Mouse (Mus musculus): ENCODE measurements around the gene Bend3.

The Bend3 gene

DNA sequence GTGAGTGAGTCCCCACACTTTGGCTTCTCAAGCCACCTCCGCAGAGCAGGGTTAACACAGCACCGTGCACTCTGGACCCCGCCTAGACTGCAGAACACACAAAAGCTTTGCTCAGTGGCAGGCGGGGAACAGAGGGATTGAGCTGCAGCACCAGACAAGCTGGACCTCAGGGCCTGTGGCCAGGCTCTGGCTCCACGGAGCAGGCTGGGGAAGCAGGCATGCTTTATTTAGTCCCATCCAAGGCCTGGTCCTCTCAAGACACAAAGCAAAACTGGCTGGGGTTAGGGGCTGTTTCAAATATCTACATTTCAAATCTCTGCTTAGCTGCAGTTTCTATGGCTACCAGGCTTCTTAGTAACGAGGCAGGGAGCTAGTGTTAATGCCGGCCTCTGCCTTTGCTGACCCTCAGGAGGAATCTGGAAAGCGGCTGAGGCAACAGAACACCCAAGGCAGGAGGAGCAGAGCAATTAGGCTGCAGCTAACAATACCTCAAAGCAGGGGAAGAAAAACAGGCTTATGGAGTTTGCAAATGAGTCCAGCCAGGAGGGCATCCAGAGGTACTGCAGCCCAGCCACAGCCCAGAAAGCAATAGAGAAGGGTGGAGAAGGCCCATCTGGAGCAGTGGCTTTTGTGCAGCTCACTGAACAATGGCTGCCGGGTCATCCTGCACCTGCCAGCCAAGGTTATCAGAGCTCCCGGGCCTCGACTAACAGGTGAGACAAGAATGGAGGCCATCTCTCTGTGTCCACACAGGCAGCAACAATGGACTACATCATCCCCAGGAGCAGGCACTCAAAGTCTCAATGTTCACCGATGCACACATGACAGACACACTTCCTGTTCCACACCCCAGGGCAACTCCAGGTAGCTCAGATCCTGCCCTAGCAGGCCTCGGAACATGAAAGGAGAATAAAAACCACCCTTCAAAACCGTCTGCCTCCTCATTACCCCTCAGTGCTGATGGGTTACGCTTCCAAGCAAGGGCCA lies 48.9 kb downstream of the Bend3 start:
- peak; percentile 39 for DNase-seq (ENCODE audit: low read depth, low spot score)

DNA sequence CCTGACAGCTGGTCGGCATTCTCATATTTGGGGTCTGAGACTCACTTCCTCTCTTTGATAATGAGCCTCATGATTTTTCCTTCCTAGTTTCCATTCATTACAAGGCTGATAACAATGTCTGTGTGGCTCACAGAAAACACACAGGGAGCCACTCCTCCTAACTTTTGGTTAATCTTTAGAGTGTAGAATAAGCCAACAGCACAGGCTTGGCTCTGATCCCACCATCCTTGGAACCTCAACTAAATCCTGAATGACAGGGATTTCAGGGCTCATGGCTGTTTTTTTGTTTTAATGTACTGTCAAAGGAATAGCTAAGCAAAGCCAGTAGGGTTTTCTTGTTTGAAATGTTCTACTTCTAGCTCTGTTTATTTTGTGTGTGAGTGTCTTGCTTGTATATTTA lies 55.8 kb downstream of the Bend3 start:
- DNase-seq (ENCODE audit: low read depth, low spot score): no peak

DNA sequence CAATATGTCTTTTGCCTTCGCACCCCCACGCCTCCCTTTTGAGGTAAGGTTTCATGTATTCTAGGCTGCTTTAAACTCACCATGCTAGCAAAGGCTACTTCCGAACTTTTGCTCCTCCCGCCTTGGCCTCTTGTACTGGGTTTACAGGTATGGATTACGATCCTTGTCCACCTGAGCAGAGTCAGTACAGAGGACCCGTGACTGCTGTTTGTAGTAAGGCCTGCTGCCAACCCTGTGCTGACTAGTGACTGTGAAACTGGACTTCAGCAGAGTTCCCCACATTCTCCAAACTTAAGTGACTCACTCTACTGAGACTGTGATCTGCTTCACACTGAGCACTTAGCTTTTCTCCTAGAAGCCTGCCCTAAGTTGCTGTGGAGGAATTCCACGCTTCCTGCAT lies 59.0 kb downstream of the Bend3 start:
- DNase-seq (ENCODE audit: low read depth, low spot score): no peak

DNA sequence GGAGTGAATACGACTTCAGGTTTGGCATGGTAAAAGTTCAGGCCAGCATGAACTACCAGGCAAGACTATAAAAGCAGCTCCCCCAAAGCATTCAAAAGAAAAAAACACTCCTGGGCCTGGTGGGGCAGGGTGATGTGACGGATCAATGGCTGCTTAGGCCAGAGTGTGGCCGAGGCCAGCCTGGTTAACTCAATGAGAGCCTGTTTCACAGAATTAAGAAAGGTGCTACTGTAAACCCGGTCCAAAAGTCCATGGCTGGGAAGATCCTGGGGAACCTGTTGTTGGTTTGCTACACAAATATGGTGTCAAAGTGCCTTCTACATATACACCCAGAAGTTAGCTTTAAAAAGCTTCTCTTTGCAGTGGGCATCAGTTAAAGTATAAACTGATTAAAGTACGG lies 60.2 kb downstream of the Bend3 start:
- DNase-seq (ENCODE audit: low read depth, low spot score): no peak

DNA sequence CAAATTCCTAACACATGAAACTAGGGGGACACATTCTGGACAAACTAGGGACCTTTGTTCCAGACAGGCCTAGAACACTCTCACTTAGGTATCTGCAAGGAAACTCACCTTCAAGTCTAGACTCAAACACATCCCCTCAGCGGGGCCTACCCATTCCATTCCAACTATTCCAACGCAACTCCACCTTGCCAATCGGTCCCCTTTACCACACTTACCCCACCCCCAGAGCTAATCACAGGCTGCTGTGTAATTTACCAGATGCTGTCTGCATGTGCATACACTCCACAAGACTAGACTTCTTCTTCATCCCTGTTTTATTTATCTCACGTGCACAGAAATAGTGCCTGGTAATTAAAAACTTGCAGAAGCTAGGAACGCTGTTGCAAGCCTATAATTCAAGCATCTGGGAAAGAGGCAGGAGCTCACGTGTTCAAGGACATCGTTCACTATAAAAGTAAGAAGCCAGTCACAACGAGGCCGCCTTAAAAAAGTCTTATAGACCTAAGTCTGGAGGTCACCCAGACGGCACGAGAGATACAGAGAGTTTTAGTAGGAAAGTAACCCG lies 61.2 kb downstream of the Bend3 start:
- DNase-seq (ENCODE audit: low read depth, low spot score): no peak

DNA sequence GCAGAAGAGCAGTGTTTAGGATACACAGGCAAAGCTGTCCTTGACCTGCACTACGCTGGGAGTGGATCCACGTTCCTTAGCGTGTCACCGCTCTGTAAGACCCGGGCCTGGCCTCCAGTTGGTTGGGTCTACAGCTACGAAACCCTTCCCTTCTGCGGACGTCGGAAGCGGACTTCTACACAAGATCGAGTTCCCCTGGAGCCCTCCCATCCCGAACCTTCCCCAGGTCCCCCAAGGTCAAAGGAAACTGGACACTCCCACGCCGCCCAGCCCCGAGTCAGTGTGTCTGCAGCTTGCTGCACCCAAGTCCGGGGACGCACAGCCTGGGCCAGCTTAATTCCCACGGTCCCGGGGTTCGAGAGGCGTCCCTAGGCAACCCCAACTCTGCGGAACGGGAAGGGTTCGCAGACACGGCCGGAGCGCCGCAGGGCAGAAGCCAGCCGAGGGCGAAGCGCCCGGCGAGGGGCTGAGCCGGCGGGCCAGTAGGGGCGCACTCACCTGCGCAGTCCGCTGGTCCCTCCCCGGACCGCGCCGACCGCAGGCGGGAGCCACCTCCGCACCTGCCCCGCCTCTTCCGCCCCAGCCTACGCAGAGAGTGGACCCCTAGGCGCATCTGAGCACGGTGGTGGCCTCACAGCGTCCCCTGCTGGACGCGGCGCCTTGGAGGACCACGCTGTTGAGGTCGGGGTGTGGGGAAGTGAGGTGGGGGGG lies 62.0 kb downstream of the Bend3 start, which contains the start of gene 1700021F05Rik:
Gene 1700021F05Rik (minus strand): TSS at position 553 of the 711 bp plus-strand sequence.
- DNase-seq (ENCODE audit: low read depth, low spot score): peak; percentile 80

DNA sequence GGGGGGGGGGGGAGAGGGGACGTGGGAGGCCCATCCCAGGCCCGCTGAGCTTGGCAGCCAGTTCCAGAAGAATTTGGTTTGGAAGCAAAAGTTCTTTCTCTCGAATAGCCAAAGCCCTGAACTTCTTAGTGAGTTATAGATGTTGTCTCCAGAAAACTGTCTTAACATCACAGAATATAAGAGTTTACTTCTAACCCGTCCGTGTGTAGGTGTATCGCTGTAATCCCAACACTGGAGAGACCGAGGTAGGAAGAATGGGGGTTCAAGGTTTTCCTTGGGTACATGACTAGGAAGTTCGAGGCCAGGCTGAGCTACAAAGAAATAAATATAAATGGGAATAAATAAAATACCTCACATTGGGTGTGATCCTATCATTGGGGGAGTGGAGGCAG lies 62.5 kb downstream of the Bend3 start:
- DNase-seq (ENCODE audit: low read depth, low spot score): no peak

DNA sequence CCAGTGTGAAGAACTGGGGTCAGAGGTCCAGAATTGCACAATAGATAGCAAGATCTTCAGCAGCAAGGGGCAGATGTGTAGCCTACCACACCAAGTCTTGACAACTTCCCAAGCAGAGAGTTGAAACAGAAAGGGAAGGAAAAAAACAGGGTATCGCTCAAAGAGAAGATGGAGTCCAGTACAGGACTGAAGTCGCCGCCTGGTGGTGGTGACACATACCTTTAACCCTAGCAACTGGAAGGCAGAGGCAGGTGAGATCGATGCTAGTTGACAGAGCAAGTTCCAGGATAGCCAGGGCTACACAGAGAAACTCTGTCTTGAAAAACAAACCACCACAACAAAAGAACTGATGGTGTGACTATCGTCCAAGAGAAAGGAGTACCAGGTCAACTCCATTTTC lies 70.8 kb downstream of the Bend3 start:
- DNase-seq (ENCODE audit: low read depth, low spot score): no peak

DNA sequence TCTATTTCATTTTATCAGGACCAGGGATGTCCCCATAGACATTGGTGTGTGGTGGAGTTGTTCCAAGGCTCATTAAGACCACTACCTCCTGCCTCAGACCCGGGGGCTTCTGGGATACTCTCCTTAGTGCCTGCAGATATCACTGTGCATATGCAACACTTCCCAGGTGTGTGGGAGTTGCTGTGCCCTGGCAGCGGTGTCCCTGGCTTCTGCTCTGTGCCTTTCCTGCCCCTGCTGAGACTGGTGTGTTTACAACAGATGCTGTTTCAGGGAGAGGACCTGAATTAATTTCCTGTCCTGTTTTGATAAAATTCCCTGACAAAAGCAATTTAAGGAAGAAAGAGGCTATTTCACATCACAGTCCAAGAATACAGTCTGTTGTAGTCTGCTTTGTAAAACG lies 72.3 kb downstream of the Bend3 start:
- DNase-seq (ENCODE audit: low read depth, low spot score): no peak

DNA sequence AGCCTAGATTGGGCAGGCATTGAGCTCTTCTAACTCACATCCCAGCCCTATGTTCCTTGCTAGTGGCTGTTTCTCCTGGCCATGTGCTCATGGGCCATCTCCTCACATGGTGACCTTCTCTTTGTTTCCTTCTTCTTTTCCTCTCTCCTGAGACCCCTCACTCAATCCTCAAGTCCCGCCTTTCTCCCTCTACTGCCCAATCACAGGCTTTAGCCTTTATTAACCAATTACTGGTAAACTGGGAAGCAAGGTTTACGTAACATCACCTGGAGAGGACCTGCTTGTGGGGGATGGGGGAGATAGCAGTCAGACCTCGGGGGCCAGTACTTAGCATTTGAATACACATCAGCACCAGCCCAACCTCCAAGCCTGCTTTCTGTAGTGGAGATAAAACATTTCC lies 72.8 kb downstream of the Bend3 start:
- DNase-seq (ENCODE audit: low read depth, low spot score): no peak

DNA sequence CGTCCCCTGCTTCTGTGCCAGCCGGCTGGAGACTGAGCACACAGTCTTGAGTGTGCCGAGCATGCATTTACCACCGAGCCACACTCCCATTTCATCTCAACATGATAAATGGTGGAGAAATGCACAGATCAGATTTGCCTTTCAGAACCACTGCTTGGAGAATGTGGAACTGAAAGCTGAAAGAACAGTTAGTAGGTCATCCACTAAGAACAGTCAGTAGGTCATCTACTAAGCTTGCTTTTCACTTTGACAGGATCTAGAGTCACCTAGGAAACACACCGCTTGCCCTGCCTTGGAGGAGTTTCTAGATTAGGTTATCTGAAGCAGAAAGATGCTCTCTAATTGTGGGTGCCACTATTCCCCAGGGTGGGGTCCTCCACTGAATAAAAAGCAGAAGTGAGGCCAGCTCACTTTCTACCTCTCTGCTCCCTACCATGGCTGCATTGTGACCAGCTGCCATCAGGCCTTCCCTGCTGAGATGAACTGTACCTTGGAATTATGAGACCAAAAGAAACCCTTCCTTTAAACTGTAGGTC lies 79.1 kb downstream of the Bend3 start:
- no peak for DNase-seq (ENCODE audit: low read depth, low spot score)

DNA sequence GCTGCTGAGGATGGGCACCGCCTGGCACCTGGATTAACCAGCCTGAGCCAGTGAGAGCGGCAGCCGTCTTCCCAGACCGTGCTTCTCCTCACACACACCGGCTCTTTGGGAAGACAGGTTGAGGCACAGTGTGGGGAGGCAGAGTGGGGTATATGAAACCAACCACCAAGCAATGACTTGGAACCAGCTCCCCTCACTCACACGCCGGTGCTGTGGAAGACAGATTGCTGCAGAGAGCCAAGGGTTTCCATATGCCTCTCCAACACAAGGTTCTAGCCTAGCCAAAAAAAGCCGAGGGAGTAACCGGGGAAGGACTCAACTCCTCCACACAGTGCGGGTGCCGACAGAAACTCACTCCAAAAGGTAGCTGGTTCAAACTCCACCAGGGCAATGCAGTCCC lies 80.7 kb downstream of the Bend3 start:
- DNase-seq (ENCODE audit: low read depth, low spot score): no peak

DNA sequence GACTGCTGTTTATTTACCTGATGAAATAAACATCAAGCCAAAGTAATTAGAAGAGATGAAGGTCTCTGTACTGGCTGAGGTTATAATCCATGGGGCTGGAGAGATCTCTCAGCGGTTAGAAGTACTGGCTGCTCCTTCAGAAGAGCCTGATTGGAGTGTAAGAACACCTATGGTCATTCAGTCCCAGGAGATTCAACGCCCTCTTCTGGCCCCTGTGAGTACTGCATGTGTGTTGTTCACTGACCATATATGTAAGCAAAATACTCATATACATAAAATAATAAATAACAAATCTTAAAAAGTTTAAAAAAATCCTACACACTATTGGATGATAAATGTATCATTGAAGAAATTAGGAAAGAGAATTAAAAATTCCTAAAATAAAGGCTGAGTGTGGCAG lies 82.1 kb downstream of the Bend3 start:
- no peak for DNase-seq (ENCODE audit: low read depth, low spot score)

DNA sequence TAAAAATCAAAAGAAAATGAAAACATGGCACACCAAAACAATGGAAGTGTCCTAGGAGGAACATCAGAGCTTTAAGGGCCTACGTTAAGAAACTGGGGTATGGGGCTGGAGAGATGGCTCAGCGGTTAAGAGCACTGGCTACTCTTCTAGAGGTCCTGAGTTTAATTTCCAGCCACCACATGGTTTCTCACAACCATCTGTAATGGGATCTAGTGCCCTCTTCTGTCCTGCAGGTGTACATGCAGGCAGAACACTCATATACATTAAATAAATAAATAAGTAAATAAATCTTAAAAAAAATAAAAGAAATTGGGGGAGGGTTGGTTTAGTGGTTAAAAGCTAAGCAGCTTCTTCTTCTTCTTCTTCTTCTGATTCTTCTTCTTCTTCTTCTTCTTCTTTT lies 82.7 kb downstream of the Bend3 start:
- DNase-seq (ENCODE audit: low read depth, low spot score): no peak

All from brain, embryonic 18.5 days (tissue).